Mouse (Mus musculus) adrenal gland, postnatal 14 days (tissue): ENCODE measurements around the gene Olfr324. TPM values are rescaled to one million over a fixed set of nuclear protein-coding genes. Genes with fewer than 3 reads are reported as not detected.

Experiments used
- DNase-seq: peaks from one replicate; pipeline ENCODE4 v3.0.0; 2021; ENCODE audit warnings: mixed read lengths
- total RNA-seq: library from RNA; stranded (reverse); gene quantifications from 2 replicates; pipeline ENCODE4 v1.2.3, GENCODE M21; 2021

The Olfr324 gene
- total RNA-seq, 1 experiment from 2014 or later: not detected

DNA sequence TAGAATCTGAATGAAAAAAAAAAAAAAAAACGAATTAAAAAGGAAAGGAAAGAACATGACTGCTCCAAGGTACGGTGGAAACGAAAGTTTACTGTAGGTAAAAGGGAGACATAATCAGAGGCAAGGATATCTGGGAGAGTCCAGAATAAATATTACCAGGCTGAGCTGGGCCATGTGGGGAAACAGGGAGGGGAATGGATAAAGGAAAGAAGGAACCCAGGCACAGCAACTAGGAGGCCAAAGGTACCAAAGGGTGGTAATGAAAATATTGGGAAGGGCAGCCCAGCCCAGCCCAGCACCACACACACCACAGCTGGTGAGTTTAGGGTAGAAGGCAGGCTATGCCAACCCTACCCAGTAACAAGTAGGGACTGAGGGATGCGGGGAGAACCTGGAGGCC is 40.0 kb downstream of the Olfr324 start:
- no peak for DNase-seq

DNA sequence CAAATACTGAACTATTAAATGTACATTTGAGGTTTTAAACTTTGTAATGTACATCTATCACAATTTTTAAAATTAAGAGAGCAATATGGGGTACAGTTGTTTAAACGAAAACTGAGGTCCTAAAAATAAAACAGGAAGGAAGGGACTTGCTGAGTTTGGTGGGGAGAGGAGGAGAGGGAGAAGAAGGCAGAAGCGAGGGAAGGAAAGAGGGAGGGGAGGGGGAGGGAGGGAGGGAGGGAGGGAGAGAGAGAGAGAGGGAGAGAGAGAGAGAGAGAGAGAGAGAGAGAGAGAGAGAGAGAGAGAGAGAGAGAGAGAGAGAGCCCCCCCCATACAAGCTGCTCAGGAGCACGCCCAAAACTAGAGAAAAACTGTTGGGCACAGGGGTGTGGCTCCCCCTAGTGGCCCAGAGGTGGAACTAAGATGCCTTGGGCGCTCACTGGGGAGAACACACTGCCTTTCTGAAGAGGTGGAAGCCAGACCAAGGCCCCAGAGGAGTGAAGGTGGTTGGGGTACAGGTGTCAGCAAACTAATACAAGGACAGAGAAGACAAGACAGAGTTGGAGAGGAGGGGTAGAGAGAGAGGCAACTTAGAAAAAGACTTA is 41.6 kb downstream of the Olfr324 start:
- peak; percentile 70 for DNase-seq

DNA sequence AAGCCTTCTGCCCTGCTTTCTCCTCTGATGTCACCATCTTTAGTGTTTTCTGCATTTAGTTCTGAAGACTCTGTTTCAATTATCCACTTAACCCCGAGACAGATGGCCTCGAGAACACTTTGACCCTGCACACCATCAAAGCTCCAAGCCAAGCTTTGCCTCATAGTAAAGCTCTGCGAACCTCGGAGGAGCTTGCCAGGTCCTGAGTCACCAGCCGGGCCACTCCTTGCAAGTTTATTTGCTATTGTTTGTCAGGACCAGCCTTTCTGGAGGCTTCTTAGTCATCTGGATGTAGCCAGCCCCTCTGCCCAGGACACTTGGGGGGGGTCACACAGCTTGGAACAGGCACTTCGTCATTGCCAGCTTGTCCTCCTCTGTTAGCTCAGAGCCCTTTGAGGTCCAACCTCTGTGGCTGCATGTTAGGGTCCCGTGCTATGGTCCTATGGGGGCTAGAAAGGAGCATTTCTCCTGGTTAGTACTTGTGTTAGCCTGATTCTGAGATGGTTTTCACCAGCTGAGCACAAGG is 43.3 kb downstream of the Olfr324 start:
- DNase-seq: peak; percentile 58

DNA sequence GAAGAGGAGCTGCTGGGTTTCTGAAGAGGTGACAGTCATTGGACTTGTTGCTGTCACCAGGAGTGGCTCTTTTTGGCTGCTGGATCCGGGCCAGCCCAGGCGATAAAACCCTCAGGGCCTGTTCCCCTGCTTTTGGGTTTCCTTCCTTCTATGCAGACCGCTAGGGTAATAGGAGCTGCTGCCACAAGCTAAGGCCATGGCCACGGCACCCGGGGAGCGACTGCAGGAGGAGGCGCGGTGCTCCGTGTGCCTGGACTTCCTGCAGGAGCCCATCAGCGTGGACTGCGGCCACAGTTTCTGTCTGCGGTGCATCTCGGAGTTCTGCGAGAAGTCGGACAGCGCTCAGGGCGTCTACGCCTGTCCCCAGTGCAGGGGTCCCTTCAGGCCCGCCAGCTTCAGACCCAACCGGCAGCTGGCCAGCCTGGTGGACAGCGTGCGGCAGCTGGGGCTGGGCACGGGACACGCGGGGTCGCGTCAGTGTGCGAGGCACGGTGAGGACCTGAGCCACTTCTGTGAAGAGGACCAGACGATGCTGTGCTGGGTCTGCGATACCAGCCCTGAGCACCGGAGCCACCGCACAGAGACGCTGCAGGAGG is 45.5 kb downstream of the Olfr324 start, which contains the start of gene Trim58:
Gene Trim58 (plus strand): TSS at position 194 of the 596 bp plus-strand sequence.
- DNase-seq: peak; percentile 20

DNA sequence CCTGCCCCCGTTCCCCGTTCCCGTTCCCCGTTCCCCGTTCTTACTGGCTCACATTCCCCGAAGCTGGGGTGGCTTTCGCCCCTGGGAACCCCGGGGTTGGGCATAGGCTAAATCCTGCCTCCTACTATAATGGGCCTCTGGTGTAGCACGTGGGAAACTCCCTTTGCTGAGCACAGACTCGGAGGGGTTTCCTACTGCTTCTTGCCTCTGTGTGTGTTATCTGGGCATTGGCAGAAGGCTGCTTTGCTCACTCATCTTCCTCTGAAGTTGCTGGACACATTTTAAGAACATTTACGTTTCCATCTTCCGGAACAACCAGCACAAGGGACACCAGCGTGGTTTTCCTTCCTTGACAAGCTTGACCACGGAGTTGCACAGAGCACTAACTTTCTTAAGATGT is 46.1 kb downstream of the Olfr324 start:
- DNase-seq: no peak

DNA sequence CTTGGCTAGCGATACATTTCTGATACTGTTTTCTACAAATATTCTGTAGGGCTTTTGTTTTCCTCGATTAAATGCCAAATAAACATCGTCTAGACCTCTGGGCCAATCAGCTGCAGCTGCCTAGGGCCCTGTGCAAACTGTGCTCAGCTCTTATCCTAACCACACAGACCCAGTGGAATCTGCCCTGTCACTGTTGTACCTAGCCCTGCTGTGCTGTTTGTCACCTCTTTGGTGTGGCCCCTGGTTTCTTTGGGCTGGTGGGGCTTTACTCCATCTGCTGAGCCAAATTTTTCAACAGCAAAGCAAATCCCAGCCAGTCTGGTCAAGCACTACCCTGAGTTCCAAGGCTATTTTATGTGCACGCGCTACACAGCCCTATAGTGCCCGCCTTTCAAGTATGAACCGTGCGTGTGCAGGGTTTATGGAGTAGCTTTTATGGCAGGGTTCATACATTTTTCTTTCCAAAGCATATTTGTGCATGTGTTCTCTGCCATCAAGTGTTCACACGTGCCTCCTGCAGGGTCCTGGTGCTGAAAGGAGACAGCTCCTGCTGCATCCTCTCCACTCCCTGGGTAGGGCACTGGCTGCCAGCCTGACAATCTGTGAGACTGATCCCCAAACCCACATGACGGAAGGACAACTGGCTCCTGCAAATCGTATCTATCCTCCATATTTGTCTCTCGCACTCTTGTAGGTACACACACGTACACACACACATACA is 46.9 kb downstream of the Olfr324 start:
- no peak for DNase-seq

DNA sequence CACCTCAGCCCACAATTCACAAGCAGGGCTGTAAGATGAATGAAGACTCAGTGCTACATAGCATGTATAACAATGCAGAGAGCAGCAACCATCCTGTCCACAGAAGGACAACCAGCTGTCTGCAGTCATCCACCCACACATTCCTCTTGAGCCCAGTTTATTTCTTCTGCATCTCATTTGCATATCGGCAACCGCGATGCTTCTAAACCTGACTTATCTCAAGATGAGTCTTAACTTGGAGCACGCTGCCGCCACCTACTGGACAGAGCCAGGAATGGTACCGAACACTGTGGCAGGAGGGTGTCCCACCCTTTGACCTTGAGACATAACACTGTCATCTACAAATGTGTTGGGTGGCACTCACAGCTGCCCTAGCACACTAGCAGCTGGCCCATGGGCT is 48.4 kb downstream of the Olfr324 start:
- peak; percentile 22 for DNase-seq

Other genes with a start within 250 kb of the Olfr324 start
- gene Lypd8, start 216.1 kb upstream of the Olfr324 start, total RNA-seq: not detected in 2 replicates
- not detected in 2 replicates for gene 1810065E05Rik, start 174.0 kb upstream of the Olfr324 start, total RNA-seq
- gene Gm12253, start 162.6 kb upstream of the Olfr324 start, total RNA-seq: not detected in 2 replicates
- not detected in 2 replicates for gene Lypd9, start 142.2 kb upstream of the Olfr324 start, total RNA-seq
- not detected in 2 replicates for gene Olfr30, start 132.8 kb upstream of the Olfr324 start, total RNA-seq
- gene Olfr332, start 102.6 kb upstream of the Olfr324 start, total RNA-seq: not detected in 2 replicates
- gene Olfr331, start 92.5 kb upstream of the Olfr324 start, total RNA-seq: not detected in 2 replicates
- gene Olfr330, start 60.3 kb upstream of the Olfr324 start, total RNA-seq: not detected in 2 replicates
- gene Olfr329-ps, start 48.7 kb upstream of the Olfr324 start, total RNA-seq: not detected in 2 replicates
- 0.15 TPM in 1 of 2 replicates, not detected in the other for gene Olfr328, start 39.5 kb upstream of the Olfr324 start, total RNA-seq
- not detected in 2 replicates for gene Olfr224, start 24.6 kb upstream of the Olfr324 start, total RNA-seq
- not detected in 2 replicates for gene Olfr325, start 17.4 kb upstream of the Olfr324 start, total RNA-seq
- gene 2210407C18Rik, start 21.0 kb downstream of the Olfr324 start, total RNA-seq: not detected in 2 replicates
- gene Olfr323, start 35.4 kb downstream of the Olfr324 start, total RNA-seq: not detected in 2 replicates
- gene Trim58, start 45.4 kb downstream of the Olfr324 start, total RNA-seq: 0.49 and 1.3 TPM in 2 replicates
- not detected in 2 replicates for gene Olfr322, start 63.7 kb downstream of the Olfr324 start, total RNA-seq
- not detected in 2 replicates for gene Olfr320, start 86.0 kb downstream of the Olfr324 start, total RNA-seq
- gene Olfr319, start 104.0 kb downstream of the Olfr324 start, total RNA-seq: not detected in 2 replicates
- not detected in 2 replicates for gene Olfr318, start 128.9 kb downstream of the Olfr324 start, total RNA-seq
- gene Olfr317, start 144.1 kb downstream of the Olfr324 start, total RNA-seq: not detected in 2 replicates
- gene Olfr316, start 157.6 kb downstream of the Olfr324 start, total RNA-seq: not detected in 2 replicates
- not detected in 2 replicates for gene Olfr315, start 178.1 kb downstream of the Olfr324 start, total RNA-seq
- not detected in 2 replicates for gene Olfr314, start 187.8 kb downstream of the Olfr324 start, total RNA-seq
- gene Fam183b, start 206.8 kb downstream of the Olfr324 start, total RNA-seq: 4.2 and 4.9 TPM in 2 replicates
- not detected in 2 replicates for gene Olfr313, start 219.9 kb downstream of the Olfr324 start, total RNA-seq
- not detected in 2 replicates for gene Olfr312, start 234.1 kb downstream of the Olfr324 start, total RNA-seq
- not detected in 2 replicates for gene Olfr311, start 244.1 kb downstream of the Olfr324 start, total RNA-seq